Mouse (Mus musculus) heart, embryonic 12.5 days (tissue): Measurements from ENCODE around the gene Mks1. TPM values are rescaled to one million over a fixed set of nuclear protein-coding genes. Genes with fewer than 3 reads are reported as not detected.
A peak's percentile ranks its signal among the peaks of the same experiment; 100 is the strongest.
"Not testable (repeated sequence)": the region's sequence is repeated elsewhere in the genome, so short reads cannot be mapped to it uniquely, and the experiment has no call there.

Source experiments
- ATAC-seq: fragments of 200-750 bp; cut with Nextera tagmentation; 2 replicates; pipeline ENCODE4 v1.8.0; 2017; ENCODE audit warnings: moderate TSS enrichment, moderate library complexity; ENCODE audit not compliant: insufficient number of reproducible peaks, low FRiP score
- H3K27ac ChIP-seq: fragments of 300-500 bp; sonication (generic); 2 replicates; pipeline ENCODE4 v1.5.1; 2016; ENCODE audit warnings: mild to moderate bottlenecking, moderate library complexity; ENCODE audit not compliant: poor library complexity, severe bottlenecking
- H3K27me3 ChIP-seq: fragments of 300-500 bp; sonication (generic); replicated peaks from 2 replicates; pipeline ENCODE4 v1.6.1; 2016; ENCODE audit warnings: mild to moderate bottlenecking, moderate library complexity
- H3K36me3 ChIP-seq: fragments of 300-500 bp; sonication (generic); 2 replicates; pipeline ENCODE4 v1.6.1; 2016; ENCODE audit warnings: mild to moderate bottlenecking, moderate library complexity
- H3K4me1 ChIP-seq: fragments of 300-500 bp; sonication (generic); replicated peaks from 2 replicates; pipeline ENCODE4 v1.6.1; 2016; ENCODE audit warnings: mild to moderate bottlenecking
- H3K4me2 ChIP-seq: fragments of 300-500 bp; sonication (generic); 2 replicates; pipeline ENCODE4 v1.6.1; 2016; ENCODE audit warnings: mild to moderate bottlenecking, moderate library complexity
- H3K4me3 ChIP-seq: fragments of 300-500 bp; sonication (generic); 2 replicates; pipeline ENCODE4 v1.5.1; 2016; ENCODE audit warnings: mild to moderate bottlenecking
- H3K9ac ChIP-seq: fragments of 300-500 bp; sonication (generic); 2 replicates; pipeline ENCODE4 v1.6.1; 2016; ENCODE audit warnings: mild to moderate bottlenecking, moderate library complexity
- H3K9me3 ChIP-seq: fragments of 300-500 bp; sonication (generic); replicated peaks from 2 replicates; pipeline ENCODE4 v1.6.1; 2016; ENCODE audit warnings: mild to moderate bottlenecking, moderate library complexity
- WGBS: fragments of 180-500 bp; shearing (Covaris S2); methylation state at CpG from one replicate; pipeline ENCODE4 v1.1.7; 2016; 5-methylcytosine and 5-hydroxymethylcytosine counted together
- polyA plus RNA-seq: library from polyadenylated mRNA; unstranded; fragments of >200 nt; fragmentation: Nextera tagmentation; extraction: Ambion mirVana; gene quantifications from 2 replicates; pipeline ENCODE4 v1.2.1, GENCODE M21; 2016

The Mks1 gene
- polyA plus RNA-seq, 1 experiment from 2014 or later = 8.4 TPM

DNA sequence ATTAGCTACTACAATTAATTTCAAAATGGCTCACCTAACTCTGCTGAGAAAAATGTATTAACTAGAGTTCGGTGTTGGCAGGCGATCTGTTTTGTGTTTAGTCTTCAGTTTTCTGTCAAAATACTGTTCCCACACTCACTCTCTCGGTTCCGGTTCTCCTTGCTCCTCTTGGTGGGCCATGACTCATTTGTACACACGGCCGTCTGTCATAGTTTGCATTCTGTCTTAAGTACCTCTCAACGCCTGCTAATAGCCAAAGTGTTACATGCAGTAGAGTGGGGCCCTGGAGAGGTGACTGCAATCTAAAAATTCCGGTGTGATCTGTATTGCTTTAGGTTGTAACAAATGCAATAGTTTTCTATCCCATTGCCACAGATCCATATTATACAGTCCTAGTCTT lies 12.3 kb upstream of the Mks1 start:
- 0 out of 2 replicates have a peak, but pooled peaks have one; percentile 48 for ATAC-seq
- 38% methylated on average over 8 of the region's 8 CpGs for WGBS
- Histone ChIP-seq H3K4me2 (peak overlapping the region; percentile 9; the same call in 1 of the 2 replicates), H3K4me3 (no peak overlapping the region), H3K27ac (no peak overlapping the region), H3K4me1 (peaks cover 6% of the 10 kb centered on the region), H3K9ac (no peak overlapping the region), H3K9me3 (no peaks in the 10 kb centered on the region), H3K36me3 (no peaks in the 10 kb centered on the region), H3K27me3 (peaks cover 10% of the 10 kb centered on the region)

DNA sequence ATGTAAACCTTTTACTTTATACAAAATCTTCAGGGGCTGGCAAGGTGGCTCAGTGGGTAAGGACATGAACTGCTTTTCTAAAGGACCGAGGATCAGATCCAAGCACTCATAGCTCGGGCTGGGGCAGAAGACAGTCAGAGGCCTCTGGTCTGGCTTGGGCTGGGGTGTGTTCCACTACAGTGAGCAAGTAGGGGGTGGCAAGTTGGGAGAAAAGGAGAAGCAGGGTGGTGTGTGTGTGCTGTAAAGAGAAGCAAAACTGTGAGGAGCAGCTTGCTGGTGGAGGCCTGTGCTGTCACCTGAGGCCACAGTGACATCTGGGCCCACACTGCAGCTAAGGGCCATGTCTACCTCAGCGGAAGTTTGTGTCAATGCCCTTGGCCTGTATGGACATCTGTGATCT lies 11.6 kb upstream of the Mks1 start:
- H3K4me3 ChIP-seq = no peak overlapping the region
- no peak overlapping the region for H3K27ac ChIP-seq
- peaks cover 6% of the 10 kb centered on the region for H3K27me3 ChIP-seq
- H3K9me3 ChIP-seq = no peaks in the 10 kb centered on the region
- no peak for ATAC-seq
- no peak overlapping the region for H3K4me2 ChIP-seq
- WGBS = 75% methylated on average over 3 of the region's 3 CpGs
- peaks cover 6% of the 10 kb centered on the region for H3K4me1 ChIP-seq
- H3K36me3 ChIP-seq = no peaks in the 10 kb centered on the region
- no peak overlapping the region for H3K9ac ChIP-seq

DNA sequence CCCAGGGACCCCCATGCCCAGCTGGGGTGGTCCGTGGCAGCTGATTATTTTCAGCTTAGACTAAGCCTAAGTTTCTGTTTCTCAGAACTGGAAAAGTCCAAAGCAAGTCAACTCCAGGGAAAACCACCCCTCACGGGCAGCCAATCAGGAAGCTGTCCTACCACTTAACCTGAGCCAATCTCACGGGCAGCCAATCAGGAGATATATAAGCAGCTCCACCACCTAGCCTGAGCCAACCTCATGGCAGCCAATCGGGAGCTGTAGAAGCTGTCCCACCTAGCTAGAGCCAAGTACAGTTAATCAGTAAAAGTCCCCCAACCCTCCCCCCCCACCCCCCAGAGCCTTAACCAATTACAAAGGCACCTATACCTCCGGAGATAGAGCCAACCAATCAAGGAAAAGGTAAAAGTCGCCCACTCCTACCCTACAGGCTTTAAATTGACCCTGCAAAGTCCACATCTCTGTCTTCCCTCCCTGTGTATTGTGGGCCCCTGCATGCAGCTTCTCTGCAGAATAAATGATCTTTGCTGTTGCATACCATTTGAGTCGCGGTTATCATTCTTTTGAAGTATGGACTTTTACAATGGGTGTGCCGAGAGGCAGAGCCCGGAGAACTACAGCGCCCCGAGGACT lies 5.9 kb upstream of the Mks1 start:
- ATAC-seq = no peak
- no peak overlapping the region for H3K4me2 ChIP-seq
- H3K9ac ChIP-seq = no peak overlapping the region
- WGBS = 81% methylated on average over 12 of the region's 12 CpGs
- no peaks in the 10 kb centered on the region for H3K36me3 ChIP-seq
- H3K9me3 ChIP-seq = no peaks in the 10 kb centered on the region
- no peaks in the 10 kb centered on the region for H3K4me1 ChIP-seq
- H3K27ac ChIP-seq = no peak overlapping the region
- H3K27me3 ChIP-seq = peaks cover 5% of the 10 kb centered on the region; the same call in 1 of the 2 replicates
- no peak overlapping the region for H3K4me3 ChIP-seq

DNA sequence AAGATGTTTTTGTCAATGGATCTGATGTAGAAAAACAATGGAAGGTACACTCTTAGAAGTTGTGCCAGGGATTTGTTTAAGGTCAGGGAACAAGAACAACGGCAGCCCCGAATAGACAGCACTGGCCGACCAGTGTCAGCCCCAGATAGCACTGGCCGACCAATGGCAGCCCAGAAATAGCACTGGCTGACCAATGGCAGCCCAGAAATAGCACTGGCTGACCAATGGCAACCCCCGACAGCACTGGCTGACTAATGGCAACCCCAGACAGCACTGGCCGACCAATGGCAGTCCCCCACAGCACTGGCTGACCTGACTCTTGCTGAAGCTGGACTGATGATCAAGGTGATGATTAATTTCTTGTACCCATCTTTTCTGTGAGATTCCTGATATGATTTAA lies 5.1 kb upstream of the Mks1 start:
- no peaks in the 10 kb centered on the region for H3K4me1 ChIP-seq
- 63% methylated on average over 6 of the region's 6 CpGs for WGBS
- peaks cover 5% of the 10 kb centered on the region; the same call in 1 of the 2 replicates for H3K27me3 ChIP-seq
- no peak overlapping the region for H3K4me2 ChIP-seq
- no peak overlapping the region for H3K4me3 ChIP-seq
- no peaks in the 10 kb centered on the region for H3K9me3 ChIP-seq
- no peak overlapping the region for H3K9ac ChIP-seq
- ATAC-seq = no peak
- H3K36me3 ChIP-seq = no peaks in the 10 kb centered on the region
- H3K27ac ChIP-seq = no peak overlapping the region

DNA sequence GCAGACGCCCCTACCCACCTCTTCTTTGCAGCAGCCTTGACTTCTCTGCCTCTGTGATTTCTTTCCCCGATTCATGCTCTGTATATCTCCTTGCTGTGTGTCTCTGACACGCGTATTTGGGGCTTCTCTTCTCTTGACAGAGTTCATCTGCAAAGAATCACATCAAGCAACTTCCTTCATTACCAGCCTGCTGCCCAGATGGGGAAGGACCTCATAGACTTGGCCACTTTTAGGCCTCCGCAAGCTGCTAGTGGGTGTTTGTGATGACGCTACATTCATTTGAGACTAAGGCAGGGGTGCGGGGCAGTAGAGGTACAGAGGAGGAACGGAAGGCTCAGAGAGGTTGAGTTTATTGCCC lies 561 bp downstream of the Mks1 start:
- H3K4me1 ChIP-seq = 0 out of 2 replicates have a peak, but pooled peaks cover 4% of the 10 kb centered on the region
- H3K27me3 ChIP-seq = no peaks in the 10 kb centered on the region
- ATAC-seq = no peak
- H3K36me3 ChIP-seq = peaks cover 22% of the 10 kb centered on the region
- 43% methylated on average over 8 of the region's 8 CpGs for WGBS
- peak overlapping the region; percentile 62 for H3K4me3 ChIP-seq
- no peak overlapping the region for H3K27ac ChIP-seq
- H3K4me2 ChIP-seq = peak overlapping the region; percentile 83
- H3K9me3 ChIP-seq = no peaks in the 10 kb centered on the region
- peak overlapping the region; percentile 64 for H3K9ac ChIP-seq

DNA sequence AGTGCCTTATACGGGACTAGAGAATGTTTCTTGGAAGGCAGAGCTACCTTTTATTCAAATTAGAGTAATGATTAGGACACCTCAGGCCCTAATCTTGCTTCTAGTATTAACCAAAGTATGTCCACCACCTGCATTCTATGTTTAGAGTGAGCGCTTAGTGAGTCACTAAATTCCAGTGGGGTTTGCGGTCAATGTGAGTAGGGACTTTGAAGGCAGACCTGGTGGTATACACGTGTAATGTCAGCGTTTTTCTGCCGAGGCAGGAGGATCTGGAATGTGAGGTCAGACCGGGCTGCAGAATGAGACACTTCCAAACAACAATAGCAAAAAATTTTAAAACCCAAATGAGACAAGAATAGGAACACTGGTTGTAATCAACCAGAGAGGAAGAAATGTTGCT lies 1.5 kb downstream of the Mks1 start:
- H3K27ac ChIP-seq = no peak overlapping the region
- H3K27me3 ChIP-seq = no peaks in the 10 kb centered on the region
- 81% methylated on average over 7 of the region's 7 CpGs for WGBS
- H3K9ac ChIP-seq = no peak overlapping the region
- no peak overlapping the region for H3K4me3 ChIP-seq
- ATAC-seq = no peak
- 0 out of 2 replicates have a peak, but pooled peaks cover 4% of the 10 kb centered on the region for H3K4me1 ChIP-seq
- no peaks in the 10 kb centered on the region for H3K9me3 ChIP-seq
- no peak overlapping the region for H3K4me2 ChIP-seq
- H3K36me3 ChIP-seq = peaks cover 26% of the 10 kb centered on the region

DNA sequence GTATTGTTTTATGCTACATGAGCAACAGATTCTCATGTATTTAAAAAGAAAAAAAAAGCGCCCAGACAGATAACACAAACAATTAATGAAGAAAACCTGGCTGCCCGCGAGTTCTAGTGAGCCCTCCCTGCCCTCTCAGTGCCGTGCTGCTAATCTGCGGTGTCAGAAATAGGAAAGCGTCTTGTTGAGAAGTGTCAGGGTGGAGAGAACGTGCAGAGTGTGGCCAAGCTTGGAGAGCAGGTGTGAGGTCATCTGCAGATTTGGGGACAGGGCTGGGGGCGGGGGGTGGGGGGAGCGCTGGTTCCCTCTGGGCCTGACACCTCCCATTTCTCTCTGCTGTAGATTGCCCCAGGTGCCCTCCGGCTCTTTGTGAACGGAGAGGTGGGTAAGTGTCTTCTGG lies 6.3 kb downstream of the Mks1 start:
- ATAC-seq = no peak
- Histone ChIP-seq H3K9ac (no peak overlapping the region), H3K27me3 (no peaks in the 10 kb centered on the region), H3K4me1 (peaks cover 13% of the 10 kb centered on the region; the same call in 1 of the 2 replicates), H3K27ac (no peak overlapping the region), H3K4me3 (no peak overlapping the region), H3K36me3 (peaks cover 41% of the 10 kb centered on the region), H3K4me2 (no peak overlapping the region), H3K9me3 (no peaks in the 10 kb centered on the region)
- 65% methylated on average over 11 of the region's 11 CpGs for WGBS

DNA sequence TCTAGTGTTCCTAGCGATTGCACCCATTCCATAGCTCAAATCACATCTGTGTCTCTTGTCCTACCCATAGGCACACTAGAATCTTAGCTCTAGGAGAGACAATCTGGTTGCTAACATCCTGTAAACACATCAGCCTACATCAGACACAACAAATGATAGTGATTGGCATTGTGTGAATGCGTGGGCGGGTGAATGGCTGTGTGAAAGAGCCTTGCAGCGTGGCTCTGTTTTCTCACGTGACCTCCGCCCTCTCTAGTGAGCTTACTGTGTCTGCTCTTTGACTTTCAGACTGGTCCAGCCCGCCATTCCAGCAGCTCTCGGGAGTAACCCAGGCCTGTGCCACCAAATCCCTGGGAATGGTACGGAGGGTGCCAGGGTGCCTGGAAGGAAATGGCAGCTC lies 7.4 kb downstream of the Mks1 start:
- Histone ChIP-seq H3K4me1 (peaks cover 13% of the 10 kb centered on the region; the same call in 1 of the 2 replicates), H3K4me2 (no peak overlapping the region), H3K9me3 (no peaks in the 10 kb centered on the region), H3K27me3 (no peaks in the 10 kb centered on the region), H3K27ac (no peak overlapping the region), H3K36me3 (peaks cover 41% of the 10 kb centered on the region), H3K9ac (no peak overlapping the region), H3K4me3 (no peak overlapping the region)
- no peak for ATAC-seq
- 81% methylated on average over 9 of the region's 9 CpGs for WGBS

DNA sequence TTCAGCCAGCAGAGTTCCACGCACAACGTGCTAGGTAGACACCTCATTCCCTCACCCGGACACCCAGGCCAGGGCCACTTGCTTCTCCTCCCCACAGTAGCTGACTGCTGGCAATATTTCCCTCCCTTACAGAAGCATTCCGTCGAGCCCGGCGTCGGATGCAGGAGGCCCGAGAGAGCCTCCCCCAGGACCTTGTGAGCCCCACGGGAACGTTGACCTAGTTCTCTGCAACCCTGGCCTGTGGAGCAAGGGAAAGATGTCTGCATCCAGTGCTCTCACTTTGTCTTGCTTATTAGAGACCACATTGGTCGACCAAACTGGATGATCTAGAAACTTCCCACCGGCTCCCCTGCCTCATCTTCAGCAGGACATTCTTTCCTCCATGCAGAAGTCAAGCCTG lies 9.8 kb downstream of the Mks1 start:
- Histone ChIP-seq H3K27ac (no peak overlapping the region), H3K9me3 (no peaks in the 10 kb centered on the region), H3K4me2 (no peak overlapping the region), H3K4me3 (no peak overlapping the region), H3K9ac (no peak overlapping the region), H3K4me1 (peaks cover 13% of the 10 kb centered on the region; the same call in 1 of the 2 replicates), H3K27me3 (no peaks in the 10 kb centered on the region), H3K36me3 (peaks cover 26% of the 10 kb centered on the region)
- 90% methylated on average over 13 of the region's 13 CpGs for WGBS
- ATAC-seq = no peak

DNA sequence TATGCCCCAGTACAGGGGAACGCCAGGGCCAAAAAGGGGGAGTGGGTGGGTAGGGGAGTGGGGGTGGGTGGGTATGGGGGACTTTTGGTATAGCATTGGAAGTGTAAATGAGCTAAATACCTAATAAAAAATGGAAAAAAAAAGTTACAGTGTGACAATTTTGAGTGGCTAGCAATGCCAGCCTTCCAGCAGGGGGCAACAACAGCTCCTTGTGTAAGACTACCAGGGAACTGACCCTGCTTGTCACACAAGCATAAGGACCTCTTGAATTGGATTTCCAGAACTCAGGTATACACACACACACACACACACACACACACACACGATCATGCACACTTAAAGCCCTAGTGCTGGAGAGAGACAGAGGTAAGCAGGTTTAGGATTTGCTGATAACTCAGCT lies 13.9 kb downstream of the Mks1 start:
- WGBS = 85% methylated on average over 1 of the region's 2 CpGs
- peaks cover 15% of the 10 kb centered on the region; the same call in 1 of the 2 replicates for H3K27me3 ChIP-seq
- not testable (repeated sequence) for H3K4me2 ChIP-seq, H3K4me1 ChIP-seq, ATAC-seq, H3K4me3 ChIP-seq, H3K27ac ChIP-seq, H3K9ac ChIP-seq, H3K9me3 ChIP-seq
- peaks cover 15% of the 10 kb centered on the region; the same call in 1 of the 2 replicates for H3K36me3 ChIP-seq

DNA sequence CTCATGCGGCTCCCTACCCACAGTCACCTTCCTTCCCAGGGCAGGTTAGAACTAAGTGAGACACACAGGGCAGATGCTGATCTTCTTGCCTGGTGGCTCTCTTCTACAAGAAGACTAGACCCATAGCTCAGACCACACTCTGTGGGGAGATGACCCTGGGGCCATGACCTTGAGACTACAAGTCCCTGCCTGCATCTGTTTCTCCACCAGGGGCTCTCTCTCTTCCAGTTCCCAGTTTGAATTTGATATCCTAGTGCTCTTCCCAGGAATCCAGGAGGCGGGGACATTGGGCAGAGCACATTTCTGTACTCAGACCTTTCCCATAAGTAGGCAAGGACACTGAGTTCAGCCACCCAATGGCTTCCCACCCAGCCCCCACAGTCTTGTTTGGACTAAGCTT lies 17.1 kb downstream of the Mks1 start:
- no peak overlapping the region for H3K4me2 ChIP-seq
- H3K27ac ChIP-seq = no peak overlapping the region
- H3K9ac ChIP-seq = no peak overlapping the region
- 75% methylated on average over 2 of the region's 2 CpGs for WGBS
- no peaks in the 10 kb centered on the region for H3K4me1 ChIP-seq
- H3K27me3 ChIP-seq = peaks cover 34% of the 10 kb centered on the region
- no peaks in the 10 kb centered on the region for H3K9me3 ChIP-seq
- no peak overlapping the region for H3K4me3 ChIP-seq
- H3K36me3 ChIP-seq = no peaks in the 10 kb centered on the region
- no peak for ATAC-seq

DNA sequence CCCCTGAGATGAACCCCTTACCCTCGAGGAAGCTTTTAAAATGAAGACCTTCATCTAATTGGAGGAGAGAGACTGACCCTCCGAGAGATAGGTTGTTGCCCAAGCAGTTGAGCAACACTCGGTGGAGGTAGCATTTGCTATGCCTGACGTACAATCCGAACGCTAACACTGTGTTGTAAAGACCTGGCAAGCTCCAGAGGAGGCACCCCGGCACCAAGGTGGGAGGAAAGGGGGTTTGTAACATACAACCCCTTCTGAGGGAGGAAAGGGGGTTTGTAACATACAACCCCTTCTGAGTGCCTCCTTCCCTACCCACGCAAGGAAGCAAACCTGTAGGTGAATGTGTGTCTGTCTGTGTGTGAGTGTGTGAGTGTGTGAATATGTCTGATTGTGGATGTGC lies 18.8 kb downstream of the Mks1 start:
- 45% methylated on average over 8 of the region's 8 CpGs for WGBS
- H3K27me3 ChIP-seq = peaks cover 35% of the 10 kb centered on the region
- H3K36me3 ChIP-seq = no peaks in the 10 kb centered on the region
- H3K4me1 ChIP-seq = no peaks in the 10 kb centered on the region
- H3K4me3 ChIP-seq = no peak overlapping the region
- ATAC-seq = no peak
- H3K9ac ChIP-seq = no peak overlapping the region
- H3K9me3 ChIP-seq = no peaks in the 10 kb centered on the region
- no peak overlapping the region for H3K4me2 ChIP-seq
- no peak overlapping the region for H3K27ac ChIP-seq
